Mouse (Mus musculus): ENCODE results near the gene Pon3.

Pon3 gene

DNA sequence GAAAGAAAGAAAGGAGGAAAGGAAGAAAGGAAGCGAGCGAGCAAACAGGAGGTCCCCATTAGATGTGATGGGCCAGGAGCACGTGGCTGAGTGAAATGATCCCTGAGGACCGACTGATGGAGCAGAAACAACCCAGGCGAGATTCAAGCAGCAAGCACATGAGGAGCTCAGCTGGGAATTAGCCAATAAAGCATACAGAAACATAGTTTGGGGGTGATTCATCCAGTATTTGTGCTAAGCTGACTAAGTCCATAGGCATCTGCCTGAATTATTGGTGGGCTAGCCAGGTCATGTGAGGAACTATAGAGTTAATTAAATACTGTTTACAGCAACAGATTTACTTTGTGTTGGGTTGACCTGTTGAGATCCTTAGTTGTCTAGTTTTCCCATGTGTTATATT is 75.4 kb downstream of the Pon3 start:
- DNase-seq (ENCODE audit: low read depth, low spot score) = no peak

DNA sequence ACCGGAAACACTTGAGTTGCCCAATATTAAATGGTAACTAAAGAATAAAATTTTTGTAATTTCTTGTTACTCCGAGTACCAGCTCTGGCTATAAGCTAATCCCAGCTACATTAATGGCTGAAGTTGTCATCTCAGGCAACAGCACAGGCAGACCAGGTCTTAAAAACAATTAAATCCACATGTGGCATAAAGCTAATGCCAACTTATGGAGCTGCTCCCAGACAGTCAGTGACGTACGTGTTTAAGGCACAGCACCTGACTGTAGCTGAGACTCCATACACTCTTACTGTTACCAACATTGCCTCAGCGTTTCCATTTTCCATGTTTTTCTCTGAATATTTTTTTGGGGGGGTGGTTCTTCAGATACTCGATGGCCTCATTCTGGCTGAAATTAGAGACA is 76.9 kb downstream of the Pon3 start:
- no peak for DNase-seq (ENCODE audit: low read depth, low spot score)

- peak; percentile 35 for DNase-seq (ENCODE audit: low read depth, low spot score)
Measured at GRCm38 (mm10) chr6:5177967-5178891, 77.9 kb downstream of the Pon3 start.

DNA sequence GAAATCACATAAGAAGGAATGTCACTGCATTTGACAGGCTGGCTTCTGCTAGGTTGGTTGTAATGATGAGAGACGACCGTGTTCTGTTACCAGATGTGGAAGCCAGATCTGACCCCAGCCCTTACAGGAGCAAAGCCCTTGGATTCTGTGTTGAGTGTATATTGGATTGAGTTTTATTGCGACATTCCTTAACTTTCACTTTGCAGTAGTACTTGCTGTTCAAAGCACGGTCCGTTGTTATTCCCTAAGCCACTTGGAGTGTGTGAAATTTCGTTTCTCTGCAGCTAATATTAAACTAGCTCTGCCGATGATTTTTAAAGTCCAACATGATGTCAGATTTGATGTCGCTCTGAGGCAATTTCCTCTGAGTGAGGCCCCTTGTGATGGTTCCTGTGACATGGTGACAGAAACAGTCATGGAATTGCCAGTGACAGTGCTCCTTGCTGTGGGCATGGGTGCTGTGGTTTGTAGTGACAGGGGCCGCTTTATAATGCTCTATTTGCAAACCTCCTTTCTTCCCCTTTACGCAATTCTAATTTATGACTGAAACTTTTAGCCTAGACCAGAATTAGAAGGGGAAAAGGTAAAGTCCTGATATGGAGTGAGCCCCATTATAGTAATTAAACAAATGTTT is 81.8 kb downstream of the Pon3 start:
- no peak for DNase-seq (ENCODE audit: low read depth, low spot score)

DNA sequence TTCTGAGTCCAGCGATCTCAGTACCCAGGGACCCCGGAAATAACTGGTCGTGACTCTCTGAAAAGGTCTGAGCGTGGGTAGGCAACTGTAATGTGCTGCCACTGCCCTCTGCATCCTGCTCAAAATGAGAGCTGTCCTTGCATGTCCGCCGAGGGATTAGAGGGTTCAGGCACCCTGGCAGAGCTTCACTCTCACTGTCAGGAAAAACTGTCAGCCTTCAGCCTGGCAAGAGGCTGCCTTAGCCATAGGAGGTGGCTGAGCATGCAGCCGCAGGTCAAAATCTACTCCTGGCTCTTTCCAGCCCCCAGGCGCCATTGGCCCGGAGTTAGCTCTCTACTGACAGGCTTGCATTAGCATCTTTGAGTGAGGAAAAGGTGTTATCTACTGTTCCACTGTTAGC is 83.5 kb downstream of the Pon3 start:
- DNase-seq (ENCODE audit: low read depth, low spot score) = no peak

GRCm38 (mm10) chr6:5171418-5171817 is 84.7 kb downstream of the Pon3 start:
- no peak for DNase-seq (ENCODE audit: low read depth, low spot score)
